Mouse (Mus musculus): ENCODE measurements around the gene Lhfpl3. TPM values are rescaled to one million over a fixed set of nuclear protein-coding genes. Genes with fewer than 3 reads are reported as not detected.
A peak's percentile ranks its signal among the peaks of the same experiment; 100 is the strongest.

Lhfpl3 gene
- total RNA-seq, 2 experiments from 2014 or later, result not detected

DNA sequence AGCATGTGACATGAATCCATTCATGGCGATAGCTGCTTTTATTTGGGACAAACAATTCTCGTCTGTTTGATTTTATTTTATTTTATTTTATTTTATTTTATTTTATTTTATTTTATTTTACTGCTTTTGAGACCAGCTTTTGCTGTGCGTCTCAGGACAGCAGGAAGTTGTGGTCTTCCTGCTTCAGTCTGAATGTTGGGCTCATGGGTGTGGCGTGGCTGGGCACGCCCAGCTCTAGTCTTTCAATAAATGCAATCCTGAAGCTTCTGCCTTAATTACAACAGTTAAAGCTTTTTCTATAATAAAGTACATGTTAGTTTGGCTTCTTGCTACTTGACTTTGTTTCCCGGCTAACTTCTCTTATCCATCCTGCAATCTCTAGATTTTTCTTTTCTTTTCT, 365.4 kb downstream of the Lhfpl3 start:
- no peak for ATAC-seq (replicated peaks; ENCODE audit: low FRiP score, low TSS enrichment, poor library complexity, severe bottlenecking)

GRCm38 (mm10) chr5:23114249-23114648, 368.4 kb downstream of the Lhfpl3 start:
- ATAC-seq (replicated peaks; ENCODE audit: low FRiP score, low TSS enrichment, poor library complexity, severe bottlenecking), result no peak

DNA sequence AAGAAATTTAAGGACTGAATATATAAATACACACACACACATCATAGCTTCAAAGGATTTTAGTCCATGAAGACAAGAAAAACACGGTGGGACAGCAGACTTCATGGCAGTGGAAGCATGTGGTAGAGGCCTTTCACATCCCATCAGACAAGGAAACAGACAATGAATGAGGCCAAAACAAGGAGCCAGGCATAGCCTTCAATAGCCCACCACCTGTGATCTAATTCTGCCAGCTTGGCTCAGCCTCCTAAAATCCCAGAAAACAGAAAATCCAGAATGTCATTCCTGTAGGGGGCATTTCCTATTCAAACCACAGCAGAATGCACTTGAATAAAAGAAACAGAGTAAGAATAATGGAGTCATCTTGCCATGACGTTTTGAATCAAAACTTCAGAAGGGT, 381.0 kb downstream of the Lhfpl3 start:
- no peak for ATAC-seq (replicated peaks; ENCODE audit: low FRiP score, low TSS enrichment, poor library complexity, severe bottlenecking)

DNA sequence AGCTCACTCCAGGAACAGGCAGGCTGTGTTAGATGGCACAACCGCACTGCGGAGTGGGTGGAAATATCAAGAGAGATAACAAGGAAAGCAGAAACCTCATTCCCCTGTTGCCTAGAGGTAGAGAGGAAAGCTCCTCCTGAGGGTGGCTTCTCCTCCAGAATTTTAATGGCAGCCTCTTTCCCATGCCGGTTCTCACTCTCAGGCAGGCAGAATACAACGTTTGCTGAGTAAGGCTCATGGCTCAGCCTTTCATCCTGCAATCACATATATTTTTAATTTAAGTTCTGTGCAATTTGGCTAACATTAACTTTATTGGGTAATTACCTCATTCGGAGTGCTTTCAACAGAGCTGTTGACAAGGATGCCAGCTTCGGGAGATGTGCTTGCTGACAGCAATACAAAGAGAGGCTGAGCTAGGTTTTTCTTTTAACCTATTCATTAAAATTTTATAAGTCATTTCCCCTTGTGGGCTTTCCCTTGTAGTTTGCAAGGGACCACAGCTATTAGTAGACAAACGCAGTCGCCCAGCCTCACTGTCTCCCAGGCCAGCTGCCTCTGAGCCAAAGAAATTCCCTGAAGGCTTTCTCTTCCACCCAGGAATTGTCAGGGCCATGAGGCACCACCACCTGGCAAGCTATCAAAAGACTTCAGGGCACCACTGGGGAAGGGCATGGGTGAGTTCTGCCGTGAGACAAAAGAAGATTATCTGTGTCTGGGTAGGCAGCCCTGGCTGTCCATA, 394.5 kb downstream of the Lhfpl3 start:
- ATAC-seq (replicated peaks; ENCODE audit: low FRiP score, low TSS enrichment, poor library complexity, severe bottlenecking), result no peak

DNA sequence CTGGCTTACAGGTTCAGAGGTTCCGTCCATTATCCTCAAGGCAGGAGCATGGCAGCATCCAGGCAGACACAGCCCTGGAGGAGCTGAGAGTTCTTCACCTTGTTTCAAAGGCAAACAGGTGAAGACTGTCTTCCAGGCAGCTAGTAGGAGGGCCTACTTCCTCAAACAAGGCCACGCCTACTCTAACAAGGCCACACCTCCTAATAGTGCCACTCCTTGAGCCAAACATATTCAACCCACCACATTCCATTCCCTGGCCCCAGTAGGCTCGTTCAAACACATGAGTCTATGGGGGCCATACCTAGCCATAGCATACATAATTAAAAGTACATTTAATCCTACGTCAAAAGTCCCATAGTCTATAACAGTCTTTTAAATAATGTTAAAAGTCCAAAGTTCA, 407.4 kb downstream of the Lhfpl3 start:
- no peak for ATAC-seq (replicated peaks; ENCODE audit: low FRiP score, low TSS enrichment, poor library complexity, severe bottlenecking)

- ATAC-seq (replicated peaks; ENCODE audit: low FRiP score, low TSS enrichment, poor library complexity, severe bottlenecking), result no peak
Measured at GRCm38 (mm10) chr5:23154439-23154838, 408.6 kb downstream of the Lhfpl3 start.

DNA sequence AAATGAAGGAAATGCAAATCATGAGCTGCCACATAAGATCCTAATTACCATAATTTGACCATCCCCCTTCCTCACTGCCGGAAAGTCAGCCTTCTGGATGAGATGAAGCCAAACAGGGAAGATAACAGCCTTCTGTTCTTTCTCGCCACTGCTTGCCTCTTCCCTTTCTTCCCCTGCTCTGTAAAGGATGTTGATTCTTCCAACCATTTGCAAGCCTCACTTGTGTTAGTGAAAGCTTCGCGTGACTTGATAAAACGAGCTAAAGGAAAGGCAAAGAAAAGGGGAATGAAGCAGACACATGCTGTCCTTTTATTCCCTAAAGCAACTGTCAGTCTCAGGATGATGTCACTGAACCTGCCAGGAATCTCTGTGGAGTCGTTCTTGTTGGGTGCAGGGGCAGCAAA, 420.1 kb downstream of the Lhfpl3 start:
- no peak for ATAC-seq (replicated peaks; ENCODE audit: low FRiP score, low TSS enrichment, poor library complexity, severe bottlenecking)

DNA sequence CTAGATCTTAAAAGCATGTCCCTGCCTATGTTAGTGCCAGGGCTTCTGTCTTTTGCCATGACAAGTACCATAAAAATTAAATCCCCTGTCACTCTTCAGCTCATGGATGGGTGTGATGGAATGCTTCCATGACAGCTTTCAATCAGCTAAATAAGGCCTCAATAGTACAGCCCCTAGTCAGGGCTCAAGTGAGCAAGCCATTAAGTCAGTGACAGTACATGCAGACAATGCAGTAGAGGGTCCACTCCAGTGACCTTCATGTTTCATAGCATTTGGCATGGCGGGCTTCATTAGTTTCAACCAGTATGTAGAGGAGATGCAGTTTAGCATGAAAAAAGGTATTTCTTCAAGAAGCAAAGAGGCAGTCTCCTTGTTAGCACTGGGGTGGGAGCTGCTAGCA, 420.8 kb downstream of the Lhfpl3 start:
- ATAC-seq (replicated peaks; ENCODE audit: low FRiP score, low TSS enrichment, poor library complexity, severe bottlenecking), result no peak

- no peak for ATAC-seq (replicated peaks; ENCODE audit: low FRiP score, low TSS enrichment, poor library complexity, severe bottlenecking)
Measured at GRCm38 (mm10) chr5:23189633-23190032, 443.8 kb downstream of the Lhfpl3 start.

DNA sequence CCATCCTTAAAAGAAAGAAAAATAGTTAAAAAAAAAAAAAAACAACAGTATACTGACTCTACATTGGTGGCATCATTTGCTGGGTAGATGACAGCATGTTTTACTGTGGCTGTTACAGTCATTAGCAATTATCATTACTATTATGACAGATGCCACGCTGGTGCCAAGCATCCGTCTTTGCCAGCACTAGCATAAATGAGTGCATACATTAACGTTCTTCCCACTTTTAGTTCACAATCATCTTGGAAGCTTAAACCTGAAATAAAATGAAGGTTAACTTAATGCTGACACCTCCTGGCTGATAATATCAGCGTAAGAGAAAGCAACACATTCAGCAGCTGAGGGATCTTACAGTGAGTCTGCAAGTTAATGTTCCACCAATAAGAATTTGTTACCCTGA, 451.0 kb downstream of the Lhfpl3 start:
- no peak for ATAC-seq (replicated peaks; ENCODE audit: low FRiP score, low TSS enrichment, poor library complexity, severe bottlenecking)

GRCm38 (mm10) chr5:23213086-23213485, 467.2 kb downstream of the Lhfpl3 start:
- no peak for ATAC-seq (replicated peaks; ENCODE audit: low FRiP score, low TSS enrichment, poor library complexity, severe bottlenecking)

DNA sequence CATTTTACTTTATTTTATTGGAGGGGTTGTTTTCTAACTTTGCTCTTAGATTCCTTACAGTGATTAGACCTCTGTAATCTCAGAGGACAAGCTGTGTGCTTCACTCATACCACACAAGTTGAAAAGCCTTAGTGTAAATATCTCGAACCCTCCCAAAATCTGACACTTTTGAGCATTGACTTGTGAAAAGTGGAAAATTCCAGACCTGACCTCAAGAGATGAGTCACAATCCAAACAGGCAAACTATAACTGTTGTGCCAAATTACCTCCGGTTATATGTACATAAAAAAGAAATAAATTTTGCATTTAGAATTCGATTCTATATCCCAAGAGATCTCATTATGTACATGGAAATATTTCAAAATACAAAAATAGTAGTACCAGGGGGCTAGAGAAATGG, 468.8 kb downstream of the Lhfpl3 start:
- no peak for ATAC-seq (replicated peaks; ENCODE audit: low FRiP score, low TSS enrichment, poor library complexity, severe bottlenecking)

GRCm38 (mm10) chr5:23219655-23220054, 473.8 kb downstream of the Lhfpl3 start:
- no peak for ATAC-seq (replicated peaks; ENCODE audit: low FRiP score, low TSS enrichment, poor library complexity, severe bottlenecking)

DNA sequence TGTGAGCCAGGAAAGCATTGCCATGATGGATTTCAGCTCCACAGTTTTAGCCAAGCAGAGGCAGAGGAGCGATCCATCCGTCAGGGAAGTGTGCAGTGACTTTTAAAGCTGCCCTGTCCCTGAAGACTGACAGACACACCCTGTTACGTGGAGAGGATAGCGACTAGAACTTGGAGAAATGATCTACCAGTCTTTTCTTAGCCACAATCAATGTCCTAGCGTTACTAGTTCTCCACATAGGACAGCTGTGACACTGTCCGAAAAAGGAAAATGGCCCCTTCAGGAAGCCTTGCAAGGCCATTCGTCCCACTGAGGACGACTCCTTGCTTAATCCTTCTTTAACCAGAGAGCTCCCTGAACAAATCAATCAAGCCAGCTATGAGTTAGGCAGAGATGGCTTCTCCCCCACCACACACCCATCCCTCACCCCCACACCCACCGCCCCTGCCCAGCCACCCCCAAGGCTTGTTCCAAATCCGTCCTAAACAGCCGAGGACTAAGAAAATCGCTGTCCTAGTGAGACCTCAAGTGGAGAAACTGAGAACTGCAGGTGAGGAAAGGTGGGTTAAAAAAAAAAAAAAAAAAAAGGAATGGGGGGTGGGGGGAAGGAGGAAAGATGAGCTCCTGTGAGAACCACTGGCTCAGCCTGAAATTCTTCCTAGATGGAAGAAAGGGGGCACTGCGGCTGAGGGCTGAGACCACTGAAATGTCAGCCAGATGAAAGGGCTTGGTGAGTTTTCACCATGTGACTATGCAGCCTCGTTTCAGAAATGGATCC, 479.1 kb downstream of the Lhfpl3 start:
- no peak; the same call in 1 of the 2 replicates for ATAC-seq (replicated peaks; ENCODE audit: low FRiP score, low TSS enrichment, poor library complexity, severe bottlenecking)

GRCm38 (mm10) chr5:23225621-23226020, 479.8 kb downstream of the Lhfpl3 start:
- ATAC-seq (replicated peaks; ENCODE audit: low FRiP score, low TSS enrichment, poor library complexity, severe bottlenecking), result no peak

DNA sequence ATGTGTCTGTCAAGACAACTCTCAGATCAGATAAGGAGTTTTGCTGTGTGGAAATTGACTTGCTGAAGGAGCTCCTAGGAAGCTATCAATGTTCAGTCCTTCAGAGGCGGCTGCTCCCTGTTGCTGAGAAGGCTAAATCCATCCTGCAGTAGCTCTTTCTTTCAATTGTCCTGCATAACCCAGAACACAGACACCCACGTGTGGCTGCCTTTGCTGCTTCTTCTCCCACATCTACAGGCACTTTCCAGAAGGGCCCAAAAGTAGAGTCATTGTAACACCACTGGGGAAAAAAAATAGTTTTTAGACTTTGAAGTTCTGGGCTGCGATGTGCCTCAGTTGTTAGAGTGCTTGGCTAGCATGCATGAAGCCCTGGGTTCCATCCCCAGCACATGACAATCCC, 480.9 kb downstream of the Lhfpl3 start:
- no peak for ATAC-seq (replicated peaks; ENCODE audit: low FRiP score, low TSS enrichment, poor library complexity, severe bottlenecking)

- ATAC-seq (replicated peaks; ENCODE audit: low FRiP score, low TSS enrichment, poor library complexity, severe bottlenecking), result 0 out of 2 replicates have a peak, but pooled peaks have one; percentile 48
Measured at GRCm38 (mm10) chr5:23246974-23247373, 501.1 kb downstream of the Lhfpl3 start.

DNA sequence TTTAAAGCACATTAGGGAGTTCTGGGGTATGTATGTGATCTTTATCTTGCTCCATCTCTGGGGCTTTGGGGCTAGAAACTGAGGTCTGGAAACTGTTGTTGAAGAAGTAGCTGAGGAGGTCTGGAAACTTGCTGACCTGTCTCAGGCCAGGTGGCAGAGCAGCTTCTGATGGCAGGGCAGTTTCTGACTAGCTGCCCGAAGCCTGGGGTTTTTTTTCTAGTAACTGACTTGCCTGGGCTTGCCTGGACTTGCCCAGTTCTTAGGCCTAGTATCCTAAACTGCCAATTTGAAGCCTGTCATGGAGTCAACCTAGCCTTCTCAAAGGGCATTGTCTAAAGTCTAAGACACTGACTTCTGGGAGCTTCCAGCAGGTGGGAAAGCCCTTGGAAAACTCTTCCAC, 501.9 kb downstream of the Lhfpl3 start:
- no peak for ATAC-seq (replicated peaks; ENCODE audit: low FRiP score, low TSS enrichment, poor library complexity, severe bottlenecking)

- ATAC-seq (replicated peaks; ENCODE audit: low FRiP score, low TSS enrichment, poor library complexity, severe bottlenecking), result no peak
Measured at GRCm38 (mm10) chr5:23248303-23248702, 502.4 kb downstream of the Lhfpl3 start.

DNA sequence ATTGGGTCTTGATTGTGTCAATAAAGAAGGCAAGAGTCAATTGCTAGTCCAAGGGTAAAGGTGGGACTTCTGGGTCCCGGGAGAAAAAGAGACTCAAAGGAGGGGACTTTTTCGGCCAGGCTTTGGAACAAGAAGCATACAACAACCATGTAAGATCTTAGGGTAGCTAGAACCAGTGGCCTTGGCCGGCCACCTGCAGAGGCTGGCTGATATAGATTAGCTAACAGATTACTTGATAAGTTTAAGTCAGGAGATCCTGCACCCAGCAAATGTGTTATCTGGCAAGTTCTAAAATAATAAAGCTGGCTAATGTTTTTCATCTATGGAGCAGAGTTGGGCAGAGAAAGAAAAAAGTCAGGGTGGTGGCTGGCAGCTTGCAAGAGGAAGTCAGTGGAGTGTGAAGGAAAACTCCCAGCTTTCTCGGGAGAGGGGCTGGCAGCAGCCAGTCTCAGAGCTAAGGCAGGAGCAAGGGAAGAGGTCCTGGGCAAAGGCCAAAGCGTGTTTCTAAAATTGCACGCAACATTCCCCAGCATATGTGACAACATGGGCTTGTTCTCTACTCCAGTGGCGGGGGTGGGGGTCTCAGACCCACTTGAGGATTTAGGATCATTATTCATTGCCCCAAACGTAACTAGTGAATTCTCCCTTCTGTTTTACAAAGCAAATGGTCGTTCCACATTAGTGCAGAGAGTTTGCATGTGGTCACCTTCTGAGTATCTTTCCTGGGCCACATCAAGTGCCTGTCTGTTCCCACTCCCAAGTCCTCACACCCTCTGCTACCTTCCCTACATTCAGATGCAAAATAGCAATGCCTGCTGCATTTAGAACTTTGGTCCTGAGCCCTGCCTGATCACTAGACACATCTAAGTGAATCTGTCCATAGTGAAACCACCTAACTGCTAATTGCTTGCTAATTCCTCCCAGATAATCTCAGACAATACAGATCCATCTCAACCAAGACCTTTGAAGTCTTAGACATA, 504.3 kb downstream of the Lhfpl3 start:
- no peak for ATAC-seq (replicated peaks; ENCODE audit: low FRiP score, low TSS enrichment, poor library complexity, severe bottlenecking)

Measured in megakaryocyte-erythroid progenitor cell, adult 5-6 weeks (primary cell).